13 mouse cellular contexts compared by ENCODE assay signal in the genomic region with DNA sequence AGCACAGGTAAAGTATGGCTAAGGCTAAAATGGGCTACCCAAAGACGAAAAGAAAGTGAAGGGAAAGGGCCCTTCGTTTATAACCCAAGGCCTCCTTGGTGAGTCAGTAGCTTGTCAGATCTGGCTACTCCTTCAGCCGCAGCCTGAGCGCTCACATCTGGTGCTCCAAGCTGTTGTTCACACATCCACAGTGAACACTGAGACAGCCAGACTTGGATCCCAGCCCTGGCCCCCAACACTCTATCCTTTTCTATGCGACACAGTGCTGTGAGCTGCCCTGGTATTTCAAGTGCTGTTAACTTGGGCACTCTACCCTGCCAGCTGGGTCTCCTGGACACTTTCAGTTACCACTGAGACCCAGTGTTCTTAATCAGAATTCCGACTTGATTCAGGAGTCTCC. TPM values are rescaled to one million over a fixed set of nuclear protein-coding genes. Genes with fewer than 3 reads are reported as not detected.
DNase-seq lines count a peak whose midpoint lies in the region; ATAC-seq and TF ChIP-seq lines count a peak whose summit lies in the region.
"Had no signal": no experiment of that assay in that cellular context is flagged by ENCODE, and none has a peak within 500 bp of the region (broad histone marks: within the 10 kb centered on the region; RNA-seq: fewer than 3 reads in every experiment).

No protein-coding gene starts in this region.

- intact Hi-C loops in left cerebral cortex, adult 2 months (cut with DNase I), result loop anchor here (10.0 kb wide), 1 partner anchor 204 kb away; no protein-coding TSS in a partner anchor

- H3K9ac ChIP-seq in hindbrain, embryonic 16.5 days (ENCODE audit: low read depth, low read length), result no peak overlapping the region
- no peak overlapping the region for H3K9ac ChIP-seq in hindbrain, embryonic 11.5 days (ENCODE audit: low read depth, low read length)
- no peak overlapping the region for H3K9ac ChIP-seq in midbrain, embryonic 14.5 days (replicated peaks; ENCODE audit: low read length)
- H3K9ac ChIP-seq: neural tube, embryonic 12.5 days had no signal

- H3K36me3 ChIP-seq in hindbrain, embryonic 16.5 days (ENCODE audit: control insufficient read depth, insufficient read depth, low read length), result no peaks in the 10 kb centered on the region
- no peaks in the 10 kb centered on the region for H3K36me3 ChIP-seq in hindbrain, embryonic 11.5 days (ENCODE audit: control insufficient read depth, insufficient read depth, low read length)
- H3K36me3 ChIP-seq in midbrain, embryonic 14.5 days (ENCODE audit: control insufficient read depth, insufficient read depth, low read length), result no peaks in the 10 kb centered on the region
- H3K36me3 ChIP-seq: neural tube, embryonic 12.5 days had no signal

- no peak overlapping the region for H3K4me2 ChIP-seq in hindbrain, embryonic 16.5 days (ENCODE audit: low read length)
- H3K4me2 ChIP-seq in hindbrain, embryonic 11.5 days (replicated peaks; ENCODE audit: low read depth, low read length), result no peak overlapping the region
- H3K4me2 ChIP-seq in midbrain, embryonic 14.5 days (ENCODE audit: low read length), result no peak overlapping the region
- H3K4me2 ChIP-seq: neural tube, embryonic 12.5 days had no signal

- no peak for TF ChIP-seq CTCF in left cerebral cortex, adult 2 months (IDR thresholded peaks at IDR 0.05)

- 89% methylated on average over 6 of the region's 6 CpGs for WGBS in hindbrain, embryonic 16.5 days
- WGBS in hindbrain, embryonic 11.5 days, result 91% methylated on average over 6 of the region's 6 CpGs
- 89% methylated on average over 6 of the region's 6 CpGs for WGBS in midbrain, embryonic 14.5 days

- no peak overlapping the region for H3K4me3 ChIP-seq in hindbrain, embryonic 16.5 days (ENCODE audit: low read length)
- H3K4me3 ChIP-seq in hindbrain, embryonic 11.5 days (ENCODE audit: low read depth, low read length), result no peak overlapping the region
- H3K4me3 ChIP-seq in left cerebral cortex, adult 2 months, result no peak overlapping the region
- no peak overlapping the region for H3K4me3 ChIP-seq in midbrain, embryonic 14.5 days (replicated peaks; ENCODE audit: low read depth, low read length)
- H3K4me3 ChIP-seq: neural tube, embryonic 12.5 days had no signal

- DNase-seq in hindbrain, embryonic 11.5 days (ENCODE audit: low spot score), result no peak
- peak; percentile 47 to 69 for DNase-seq in frontal cortex, postnatal 25 days (ENCODE audit: low spot score in 2 of 2)
- peak; percentile 43 to 72 for DNase-seq in left cerebral cortex, adult 2 months (ENCODE audit: extremely low spot score in 1 of 2, low spot score in 2 of 2)
- peak; percentile 90 for DNase-seq in right cerebral cortex, adult 18-20 months
- no peak for DNase-seq in midbrain, embryonic 14.5 days
- no peak for DNase-seq in kidney, adult 8-10 months
- DNase-seq in retina, embryonic 14.5 days (ENCODE audit: low spot score), result no peak
- DNase-seq: cerebellum, postnatal 25 days; gastrocnemius, postnatal 10 days had no signal

- no peak overlapping the region for H3K27ac ChIP-seq in hindbrain, embryonic 16.5 days (ENCODE audit: low read depth, low read length)
- no peak overlapping the region for H3K27ac ChIP-seq in hindbrain, embryonic 11.5 days (ENCODE audit: low read depth, low read length)
- peak overlapping the region; percentile 71 for H3K27ac ChIP-seq in left cerebral cortex, adult 2 months
- H3K27ac ChIP-seq in midbrain, embryonic 14.5 days (replicated peaks; ENCODE audit: low read depth, low read length), result no peak overlapping the region
- H3K27ac ChIP-seq: neural tube, embryonic 12.5 days had no signal

- H3K27me3 ChIP-seq in hindbrain, embryonic 16.5 days (replicated peaks; ENCODE audit: control insufficient read depth, insufficient read depth, low read length), result 0 out of 2 replicates have a peak, but pooled peaks cover 10% of the 10 kb centered on the region
- no peaks in the 10 kb centered on the region; the same call in 1 of the 2 replicates for H3K27me3 ChIP-seq in hindbrain, embryonic 11.5 days (ENCODE audit: control insufficient read depth, insufficient read depth, low read length)
- no peaks in the 10 kb centered on the region for H3K27me3 ChIP-seq in midbrain, embryonic 14.5 days (ENCODE audit: control insufficient read depth, insufficient read depth, low read length)

- H3K9me3 ChIP-seq in hindbrain, embryonic 16.5 days (ENCODE audit: control insufficient read depth, low read length), result no peaks in the 10 kb centered on the region
- no peaks in the 10 kb centered on the region for H3K9me3 ChIP-seq in hindbrain, embryonic 11.5 days (ENCODE audit: control insufficient read depth, low read length)
- H3K9me3 ChIP-seq in midbrain, embryonic 14.5 days (ENCODE audit: control insufficient read depth, low read length), result no peaks in the 10 kb centered on the region
- H3K9me3 ChIP-seq: neural tube, embryonic 12.5 days had no signal

- peaks cover 5% of the 10 kb centered on the region for H3K4me1 ChIP-seq in hindbrain, embryonic 16.5 days (ENCODE audit: control insufficient read depth, insufficient read depth, low read depth, low read length)
- H3K4me1 ChIP-seq in hindbrain, embryonic 11.5 days (replicated peaks; ENCODE audit: control insufficient read depth, insufficient read depth, low read length), result peaks cover 2% of the 10 kb centered on the region; the same call in 1 of the 2 replicates
- H3K4me1 ChIP-seq in midbrain, embryonic 14.5 days (ENCODE audit: control insufficient read depth, insufficient read depth, low read length), result no peaks in the 10 kb centered on the region

- 0 out of 2 replicates have a peak, but pooled peaks have one; percentile 30 for ATAC-seq in hindbrain, embryonic 16.5 days
- ATAC-seq in hindbrain, embryonic 11.5 days (ENCODE audit: low FRiP score), result no peak
- ATAC-seq in midbrain, embryonic 14.5 days (ENCODE audit: low FRiP score, low TSS enrichment), result no peak

RNA-seq across cellular contexts. Expression of a gene that starts 8.7 kb away (rescaled TPM):
- 0.47 and 0.75 TPM in 2 replicates for polyA plus RNA-seq in hindbrain, embryonic 16.5 days (2015; fragmentation: Nextera tagmentation; extraction: Ambion mirVana)
- polyA plus RNA-seq in hindbrain, embryonic 11.5 days (2014; fragmentation: Nextera tagmentation; extraction: Ambion mirVana), result 0.34 and 0.70 TPM in 2 replicates
- total RNA-seq in left cerebral cortex, adult 2 months (2021), result 10 to 100 TPM; 35.7 to 44.6 TPM
- 0.21 and 0.27 TPM in 2 replicates for polyA plus RNA-seq in midbrain, embryonic 14.5 days (2014; fragmentation: Nextera tagmentation; extraction: Ambion mirVana)
- polyA plus RNA-seq: liver, embryonic 16.5 days had no signal

RNA-seq across cellular contexts. Expression of a gene that starts 22.1 kb away (rescaled TPM):
- 73.4 and 81.9 TPM in 2 replicates for polyA plus RNA-seq in hindbrain, embryonic 16.5 days (2015; fragmentation: Nextera tagmentation; extraction: Ambion mirVana)
- polyA plus RNA-seq in hindbrain, embryonic 11.5 days (2014; fragmentation: Nextera tagmentation; extraction: Ambion mirVana), result 104 and 108 TPM in 2 replicates
- total RNA-seq in left cerebral cortex, adult 2 months (2021), result 10 to 100 TPM; 37.2 to 42.7 TPM
- 83.2 and 85.5 TPM in 2 replicates for polyA plus RNA-seq in midbrain, embryonic 14.5 days (2014; fragmentation: Nextera tagmentation; extraction: Ambion mirVana)

RNA-seq across cellular contexts. Expression of a gene that starts 41.6 kb away (rescaled TPM):
- polyA plus RNA-seq in hindbrain, embryonic 16.5 days (2015; fragmentation: Nextera tagmentation; extraction: Ambion mirVana), result 33.8 and 39.4 TPM in 2 replicates
- 242 and 261 TPM in 2 replicates for polyA plus RNA-seq in hindbrain, embryonic 11.5 days (2014; fragmentation: Nextera tagmentation; extraction: Ambion mirVana)
- total RNA-seq in left cerebral cortex, adult 2 months (2021), result 1 to 10 TPM in 1 of 2 experiments, under 1 TPM in 1; 0.63 to 1.1 TPM
- polyA plus RNA-seq in midbrain, embryonic 14.5 days (2014; fragmentation: Nextera tagmentation; extraction: Ambion mirVana), result 24.7 and 55.1 TPM in 2 replicates

RNA-seq across cellular contexts. Expression of a gene that starts 54.6 kb away (rescaled TPM):
- 0.29 and 0.41 TPM in 2 replicates for polyA plus RNA-seq in hindbrain, embryonic 16.5 days (2015; fragmentation: Nextera tagmentation; extraction: Ambion mirVana)
- 0.45 and 0.95 TPM in 2 replicates for polyA plus RNA-seq in hindbrain, embryonic 11.5 days (2014; fragmentation: Nextera tagmentation; extraction: Ambion mirVana)
- total RNA-seq in left cerebral cortex, adult 2 months (2021), result not detected
- 0.24 TPM in 1 of 2 replicates, not detected in the other for polyA plus RNA-seq in midbrain, embryonic 14.5 days (2014; fragmentation: Nextera tagmentation; extraction: Ambion mirVana)
- total RNA-seq: layer of hippocampus, adult 8-10 months had no signal

RNA-seq across cellular contexts. Expression of a gene that starts 54.7 kb away (rescaled TPM):
- polyA plus RNA-seq in hindbrain, embryonic 16.5 days (2015; fragmentation: Nextera tagmentation; extraction: Ambion mirVana), result 74.7 and 94.7 TPM in 2 replicates
- 103 and 121 TPM in 2 replicates for polyA plus RNA-seq in hindbrain, embryonic 11.5 days (2014; fragmentation: Nextera tagmentation; extraction: Ambion mirVana)
- 10 to 100 TPM; 69.0 to 71.9 TPM for total RNA-seq in left cerebral cortex, adult 2 months (2021)
- polyA plus RNA-seq in midbrain, embryonic 14.5 days (2014; fragmentation: Nextera tagmentation; extraction: Ambion mirVana), result 19.8 and 49.1 TPM in 2 replicates

Comparison
In these comparisons a context has a peak if more than half of its experiments do, and no peak if none do; other contexts are left out.
1. DNase-seq: peak in frontal cortex, postnatal 25 days (2 of 2), left cerebral cortex, adult 2 months (2 of 2) and right cerebral cortex, adult 18-20 months (single experiment); none in hindbrain, embryonic 11.5 days (single experiment), midbrain, embryonic 14.5 days (single experiment), kidney, adult 8-10 months (0 of 2) and retina, embryonic 14.5 days (single experiment).